Mouse (Mus musculus) heart, postnatal 25 days (tissue): Measurements from ENCODE around the gene Trappc13. TPM values are rescaled to one million over a fixed set of nuclear protein-coding genes. Genes with fewer than 3 reads are reported as not detected.
"Not testable (repeated sequence)": the region's sequence is repeated elsewhere in the genome, so short reads cannot be mapped to it uniquely, and the experiment has no call there.

Experiments used
- DNase-seq: peaks from one replicate; pipeline ENCODE4 v3.0.0; 2022; ENCODE audit warnings: low spot score
- intact Hi-C: fragments of 180-260 bp; cut with DNase I; formaldehyde crosslinking; loops from one replicate; pipeline ENCODE4 v1.15.1; 2025
- total RNA-seq, 2 experiments: library from RNA; stranded (reverse); gene quantifications; 2 replicates each; pipeline ENCODE4 v1.2.3; 2021

Trappc13 gene
- 10 to 100 TPM; 32.4 to 34.0 TPM for total RNA-seq

- intact Hi-C loops = no loop called here
- no peak for DNase-seq
Measured at GRCm38 (mm10) chr13:104177796-104178649, at the start of gene Trappc13. Gene Trappc13, minus strand, starts transcription at chr13:104178469.

- no peak for DNase-seq
- intact Hi-C loops = no loop called here
Measured at GRCm38 (mm10) chr13:104227478-104227877, 49.2 kb upstream of the Trappc13 start.

- DNase-seq = no peak
- intact Hi-C loops = no loop called here
Measured at GRCm38 (mm10) chr13:104204313-104204712, 26.0 kb upstream of the Trappc13 start.

GRCm38 (mm10) chr13:104195891-104196290 lies 17.6 kb upstream of the Trappc13 start:
- intact Hi-C loops, DNase-seq: not testable (repeated sequence)

- intact Hi-C loops = no loop called here
- no peak for DNase-seq
Measured at GRCm38 (mm10) chr13:104187357-104187756, 9.1 kb upstream of the Trappc13 start.

GRCm38 (mm10) chr13:104179176-104179888 lies 1.1 kb upstream of the Trappc13 start:
- no peak for DNase-seq
- intact Hi-C loops = no loop called here

GRCm38 (mm10) chr13:104178650-104179121 lies 417 bp upstream of the Trappc13 start, which contains the start of gene Trim23:
Gene Trim23, plus strand, starts transcription at chr13:104178797.
- DNase-seq = peak; percentile 95
- intact Hi-C loops = no loop called here

GRCm38 (mm10) chr13:104176874-104177273 lies 1.4 kb downstream of the Trappc13 start:
- no peak for DNase-seq
- intact Hi-C loops = no loop called here

- intact Hi-C loops = no loop called here
- no peak for DNase-seq
Measured at GRCm38 (mm10) chr13:104172498-104172897, 5.8 kb downstream of the Trappc13 start.

GRCm38 (mm10) chr13:104171711-104172110 lies 6.6 kb downstream of the Trappc13 start:
- intact Hi-C loops = no loop called here
- no peak for DNase-seq

GRCm38 (mm10) chr13:104155686-104156085 lies 22.6 kb downstream of the Trappc13 start:
- no peak for DNase-seq
- intact Hi-C loops = no loop called here

- intact Hi-C loops = no loop called here
- DNase-seq = no peak
Measured at GRCm38 (mm10) chr13:104155106-104155505, 23.2 kb downstream of the Trappc13 start.

GRCm38 (mm10) chr13:104154180-104154579 lies 24.1 kb downstream of the Trappc13 start:
- intact Hi-C loops = no loop called here
- no peak for DNase-seq

- intact Hi-C loops = no loop called here
- no peak for DNase-seq
Measured at GRCm38 (mm10) chr13:104145646-104146045, 32.6 kb downstream of the Trappc13 start.

GRCm38 (mm10) chr13:104144871-104145270 lies 33.4 kb downstream of the Trappc13 start:
- intact Hi-C loops = no loop called here
- DNase-seq = no peak

- intact Hi-C loops = no loop called here
- DNase-seq = peak; percentile 4
Measured at GRCm38 (mm10) chr13:104139369-104140209, 38.7 kb downstream of the Trappc13 start.

GRCm38 (mm10) chr13:104134510-104135085 lies 43.7 kb downstream of the Trappc13 start:
- DNase-seq = no peak
- intact Hi-C loops = no loop called here

GRCm38 (mm10) chr13:104132561-104132960 lies 45.7 kb downstream of the Trappc13 start:
- DNase-seq = no peak
- intact Hi-C loops = no loop called here

- intact Hi-C loops = no loop called here
Measured at GRCm38 (mm10) chr13:104123662-104124381, 54.4 kb downstream of the Trappc13 start.

More at GRCm38 (mm10) chr13:104123662-104124381, 54.4 kb downstream of the Trappc13 start:
- DNase-seq = no peak
